Comparison of ENCODE assay signal across 21 mouse cellular contexts in genomic region chr10:81485479-81486018, GRCm38 (mm10). TPM values are rescaled to one million over a fixed set of nuclear protein-coding genes. Genes with fewer than 3 reads are reported as not detected.
A peak's percentile ranks its signal among the peaks of the same experiment; 100 is the strongest.
DNase-seq lines count a peak whose midpoint lies in the region; ATAC-seq and TF ChIP-seq lines count a peak whose summit lies in the region.
"Had no signal": no experiment of that assay in that cellular context is flagged by ENCODE, and none has a peak within 500 bp of the region (broad histone marks: within the 10 kb centered on the region; RNA-seq: fewer than 3 reads in every experiment).

No protein-coding gene starts in this region.

- intact Hi-C loops in left cerebral cortex, postnatal 25 days (cut with DNase I), result no loop called here

- no peak overlapping the region for H3K4me3 ChIP-seq in forebrain, embryonic 12.5 days (replicated peaks)
- H3K4me3 ChIP-seq in forebrain, embryonic 16.5 days (replicated peaks; ENCODE audit: low read length), result no peak overlapping the region
- no peak overlapping the region for H3K4me3 ChIP-seq in layer of hippocampus, adult 2 months
- no peak overlapping the region for H3K4me3 ChIP-seq in bone marrow, adult 2 months (replicated peaks; ENCODE audit: control insufficient read depth, low read depth, low read length)
- no peak overlapping the region for H3K4me3 ChIP-seq in midbrain, embryonic 15.5 days
- H3K4me3 ChIP-seq: heart, adult 2 months; heart, embryonic 15.5 days; neural tube, embryonic 12.5 days had no signal

- H3K36me3 ChIP-seq in forebrain, embryonic 12.5 days (replicated peaks), result peaks cover 46% of the 10 kb centered on the region
- peaks cover 19% of the 10 kb centered on the region for H3K36me3 ChIP-seq in forebrain, embryonic 16.5 days (ENCODE audit: control insufficient read depth, insufficient read depth)
- peaks cover 28% of the 10 kb centered on the region; the same call in 1 of the 2 replicates for H3K36me3 ChIP-seq in midbrain, embryonic 15.5 days (replicated peaks)

- H3K27ac ChIP-seq in forebrain, embryonic 12.5 days, result 0 out of 2 replicates have a peak overlapping the region, but pooled peaks have one; percentile 75
- no peak overlapping the region for H3K27ac ChIP-seq in forebrain, embryonic 16.5 days (ENCODE audit: low read length)
- H3K27ac ChIP-seq in layer of hippocampus, adult 2 months, result peak overlapping the region; percentile 23; the same call in 1 of the 2 replicates
- H3K27ac ChIP-seq in bone marrow, adult 2 months (ENCODE audit: control insufficient read depth, insufficient read depth, low read depth, low read length, poor library complexity), result 0 out of 2 replicates have a peak overlapping the region, but pooled peaks have one; percentile 2
- H3K27ac ChIP-seq in midbrain, embryonic 15.5 days, result 0 out of 2 replicates have a peak overlapping the region, but pooled peaks have one; percentile 7
- H3K27ac ChIP-seq: heart, adult 2 months; heart, embryonic 15.5 days; neural tube, embryonic 12.5 days; stomach, postnatal 0 days had no signal

- no peak for TF ChIP-seq POLR2A in bone marrow, adult 2 months (IDR thresholded peaks at IDR 0.05; ENCODE audit: borderline replicate concordance, control insufficient read depth, low read depth, low read length)

- no peak for DNase-seq in layer of hippocampus, adult 2 months (ENCODE audit: low spot score in 2 of 2)
- no peak for DNase-seq in layer of hippocampus, postnatal 36 days
- no peak for DNase-seq in adrenal gland, postnatal 10 days
- DNase-seq in left cerebral cortex, postnatal 25 days (ENCODE audit: low spot score in 2 of 2), result no peak
- DNase-seq: adrenal gland, postnatal 36 days; cerebellum, adult 11 months; cerebellum, postnatal 14 days; forebrain, postnatal 0 days; gastrocnemius, postnatal 25 days; heart, adult 2 months; heart, postnatal 4 days; right cerebral cortex, postnatal 14 days had no signal

- no peaks in the 10 kb centered on the region for H3K9me3 ChIP-seq in forebrain, embryonic 12.5 days
- H3K9me3 ChIP-seq in forebrain, embryonic 16.5 days (ENCODE audit: control insufficient read depth, low read length), result no peaks in the 10 kb centered on the region
- H3K9me3 ChIP-seq in midbrain, embryonic 15.5 days, result no peaks in the 10 kb centered on the region
- H3K9me3 ChIP-seq: heart, embryonic 15.5 days; neural tube, embryonic 12.5 days had no signal

- no peak overlapping the region for H3K4me2 ChIP-seq in forebrain, embryonic 12.5 days
- H3K4me2 ChIP-seq in forebrain, embryonic 16.5 days (ENCODE audit: low read length), result no peak overlapping the region
- H3K4me2 ChIP-seq in midbrain, embryonic 15.5 days, result no peak overlapping the region
- H3K4me2 ChIP-seq: heart, embryonic 15.5 days; neural tube, embryonic 12.5 days had no signal

- no peak for TF ChIP-seq CTCF in layer of hippocampus, adult 2 months (conservative IDR thresholded peaks at IDR 0.05)
- TF ChIP-seq CTCF in bone marrow, adult 2 months (IDR thresholded peaks at IDR 0.05; ENCODE audit: control insufficient read depth, insufficient read depth, low read length), result no peak

- H3K27me3 ChIP-seq in forebrain, embryonic 12.5 days, result peaks cover 19% of the 10 kb centered on the region
- no peaks in the 10 kb centered on the region for H3K27me3 ChIP-seq in forebrain, embryonic 16.5 days (replicated peaks; ENCODE audit: control insufficient read depth, insufficient read depth, low read length)
- no peaks in the 10 kb centered on the region for H3K27me3 ChIP-seq in midbrain, embryonic 15.5 days (replicated peaks)

- H3K4me1 ChIP-seq in forebrain, embryonic 12.5 days, result peaks cover 28% of the 10 kb centered on the region
- H3K4me1 ChIP-seq in forebrain, embryonic 16.5 days (replicated peaks; ENCODE audit: control insufficient read depth, insufficient read depth, low read length), result peaks cover 22% of the 10 kb centered on the region
- H3K4me1 ChIP-seq in bone marrow, adult 2 months (ENCODE audit: control insufficient read depth, insufficient read depth, low read length), result peaks cover 2% of the 10 kb centered on the region
- peaks cover 28% of the 10 kb centered on the region for H3K4me1 ChIP-seq in midbrain, embryonic 15.5 days

- ATAC-seq in forebrain, embryonic 12.5 days (ENCODE audit: low FRiP score), result no peak
- ATAC-seq in forebrain, embryonic 16.5 days, result no peak
- ATAC-seq in midbrain, embryonic 15.5 days (replicated peaks), result no peak
- ATAC-seq: forebrain, postnatal 0 days; intestine, postnatal 0 days; lung, postnatal 0 days had no signal

- no peak overlapping the region for H3K9ac ChIP-seq in forebrain, embryonic 12.5 days
- no peak overlapping the region for H3K9ac ChIP-seq in forebrain, embryonic 16.5 days (replicated peaks; ENCODE audit: low read depth, low read length)
- no peak overlapping the region for H3K9ac ChIP-seq in midbrain, embryonic 15.5 days
- H3K9ac ChIP-seq: heart, embryonic 15.5 days; neural tube, embryonic 12.5 days had no signal

- 78% methylated on average over 7 of the region's 7 CpGs for WGBS in forebrain, embryonic 12.5 days
- WGBS in forebrain, embryonic 16.5 days, result 79% methylated on average over 7 of the region's 7 CpGs
- 62% methylated on average over 7 of the region's 7 CpGs for WGBS in bone marrow, adult 2 months
- WGBS in midbrain, embryonic 15.5 days, result 75% methylated on average over 7 of the region's 7 CpGs

RNA-seq across cellular contexts. Expression of gene Celf5, which starts 3.0 kb away (rescaled TPM):
- 37.1 and 42.4 TPM in 2 replicates for polyA plus RNA-seq in forebrain, embryonic 12.5 days (2016; fragmentation: Nextera tagmentation; extraction: Ambion mirVana)
- polyA plus RNA-seq in forebrain, embryonic 16.5 days (2015; fragmentation: Nextera tagmentation; extraction: Ambion mirVana), result 75.3 and 93.0 TPM in 2 replicates
- total RNA-seq in layer of hippocampus, adult 2 months (2021), result 100 to 1,000 TPM; 286 to 287 TPM
- 100 to 1,000 TPM; 273 to 281 TPM for total RNA-seq in layer of hippocampus, postnatal 36 days (2021)
- 0.72 TPM in 1 of 2 replicates, not detected in the other for polyA plus RNA-seq in bone marrow, adult 2 months (2011; ENCODE audit: insufficient read depth, insufficient read length, low replicate concordance, missing spikeins)
- 106 and 109 TPM in 2 replicates for polyA plus RNA-seq in midbrain, embryonic 15.5 days (2015; fragmentation: Nextera tagmentation; extraction: Ambion mirVana)
- total RNA-seq in adrenal gland, postnatal 10 days (2021), result 1 to 10 TPM in 1 of 2 experiments, under 1 TPM in 1; 0.84 to 2.2 TPM
- 100 to 1,000 TPM; 285 to 286 TPM for total RNA-seq in left cerebral cortex, postnatal 25 days (2021)

RNA-seq across cellular contexts. Expression of gene Ncln, which starts 10.6 kb away (rescaled TPM):
- 65.8 and 66.6 TPM in 2 replicates for polyA plus RNA-seq in forebrain, embryonic 12.5 days (2016; fragmentation: Nextera tagmentation; extraction: Ambion mirVana)
- polyA plus RNA-seq in forebrain, embryonic 16.5 days (2015; fragmentation: Nextera tagmentation; extraction: Ambion mirVana), result 70.4 and 80.9 TPM in 2 replicates
- total RNA-seq in layer of hippocampus, adult 2 months (2021), result 10 to 100 TPM; 83.1 to 93.5 TPM
- total RNA-seq in layer of hippocampus, postnatal 36 days (2021), result 10 to 100 TPM; 77.1 to 90.0 TPM
- polyA plus RNA-seq in bone marrow, adult 2 months (2011; ENCODE audit: insufficient read depth, insufficient read length, low replicate concordance, missing spikeins), result 30.2 and 61.0 TPM in 2 replicates
- polyA plus RNA-seq in midbrain, embryonic 15.5 days (2015; fragmentation: Nextera tagmentation; extraction: Ambion mirVana), result 69.7 and 73.8 TPM in 2 replicates
- total RNA-seq in adrenal gland, postnatal 10 days (2021), result 10 to 100 TPM; 90.9 to 93.8 TPM
- total RNA-seq in left cerebral cortex, postnatal 25 days (2021), result 10 to 100 TPM; 76.4 to 77.0 TPM

RNA-seq across cellular contexts. Expression of gene S1pr4, which starts 14.4 kb away (rescaled TPM):
- polyA plus RNA-seq in forebrain, embryonic 12.5 days (2016; fragmentation: Nextera tagmentation; extraction: Ambion mirVana), result 0.21 and 0.49 TPM in 2 replicates
- 0.40 and 0.53 TPM in 2 replicates for polyA plus RNA-seq in forebrain, embryonic 16.5 days (2015; fragmentation: Nextera tagmentation; extraction: Ambion mirVana)
- total RNA-seq in layer of hippocampus, adult 2 months (2021), result under 1 TPM; 0.39 to 0.95 TPM
- under 1 TPM; 0.40 to 0.65 TPM for total RNA-seq in layer of hippocampus, postnatal 36 days (2021)
- 7.6 and 15.8 TPM in 2 replicates for polyA plus RNA-seq in bone marrow, adult 2 months (2011; ENCODE audit: insufficient read depth, insufficient read length, low replicate concordance, missing spikeins)
- 0.71 and 1.2 TPM in 2 replicates for polyA plus RNA-seq in midbrain, embryonic 15.5 days (2015; fragmentation: Nextera tagmentation; extraction: Ambion mirVana)
- 1 to 10 TPM; 2.9 TPM for total RNA-seq in adrenal gland, postnatal 10 days (2021)
- total RNA-seq in left cerebral cortex, postnatal 25 days (2021), result under 1 TPM; 0.53 to 0.73 TPM
- total RNA-seq: forebrain, postnatal 0 days had no signal

RNA-seq across cellular contexts. Expression of gene Nfic, which starts 30.1 kb away (rescaled TPM):
- 15.3 and 16.3 TPM in 2 replicates for polyA plus RNA-seq in forebrain, embryonic 12.5 days (2016; fragmentation: Nextera tagmentation; extraction: Ambion mirVana)
- 25.4 and 27.0 TPM in 2 replicates for polyA plus RNA-seq in forebrain, embryonic 16.5 days (2015; fragmentation: Nextera tagmentation; extraction: Ambion mirVana)
- 10 to 100 TPM; 60.0 to 60.1 TPM for total RNA-seq in layer of hippocampus, adult 2 months (2021)
- total RNA-seq in layer of hippocampus, postnatal 36 days (2021), result 10 to 100 TPM; 55.3 to 55.8 TPM
- 5.1 and 14.5 TPM in 2 replicates for polyA plus RNA-seq in bone marrow, adult 2 months (2011; ENCODE audit: insufficient read depth, insufficient read length, low replicate concordance, missing spikeins)
- 18.1 and 22.8 TPM in 2 replicates for polyA plus RNA-seq in midbrain, embryonic 15.5 days (2015; fragmentation: Nextera tagmentation; extraction: Ambion mirVana)
- 100 to 1,000 TPM in 1 of 2 experiments, 10 to 100 TPM in 1; 99.9 to 129 TPM for total RNA-seq in adrenal gland, postnatal 10 days (2021)
- 10 to 100 TPM; 81.1 to 87.3 TPM for total RNA-seq in left cerebral cortex, postnatal 25 days (2021)

RNA-seq across cellular contexts. Expression of gene Gna15, which starts 38.5 kb away (rescaled TPM):
- 0.49 and 0.92 TPM in 2 replicates for polyA plus RNA-seq in forebrain, embryonic 12.5 days (2016; fragmentation: Nextera tagmentation; extraction: Ambion mirVana)
- polyA plus RNA-seq in forebrain, embryonic 16.5 days (2015; fragmentation: Nextera tagmentation; extraction: Ambion mirVana), result 0.42 and 0.76 TPM in 2 replicates
- total RNA-seq in layer of hippocampus, adult 2 months (2021), result 1 to 10 TPM; 1.9 to 2.5 TPM
- 1 to 10 TPM; 3.0 to 3.4 TPM for total RNA-seq in layer of hippocampus, postnatal 36 days (2021)
- polyA plus RNA-seq in bone marrow, adult 2 months (2011; ENCODE audit: insufficient read depth, insufficient read length, low replicate concordance, missing spikeins), result 5.4 and 9.4 TPM in 2 replicates
- 0.96 and 1.1 TPM in 2 replicates for polyA plus RNA-seq in midbrain, embryonic 15.5 days (2015; fragmentation: Nextera tagmentation; extraction: Ambion mirVana)
- 1 to 10 TPM in 1 of 2 experiments, under 1 TPM in 1; 0.66 to 1.1 TPM for total RNA-seq in adrenal gland, postnatal 10 days (2021)
- total RNA-seq in left cerebral cortex, postnatal 25 days (2021), result 1 to 10 TPM; 2.0 to 3.1 TPM

Comparison
In these comparisons a context has a peak if more than half of its experiments do, and no peak if none do; other contexts are left out.
1. RNA of gene Celf5, which starts 3.0 kb away (total RNA-seq): 286 to 287 TPM in layer of hippocampus, adult 2 months, 285 to 286 TPM in left cerebral cortex, postnatal 25 days and 273 to 281 TPM in layer of hippocampus, postnatal 36 days; 0.84 to 2.2 TPM in adrenal gland, postnatal 10 days; every median in the first group is over 10 times any median in the second.